Mouse (Mus musculus) limb, embryonic 13.5 days (tissue): Measurements from ENCODE around the gene Aldh1a3. TPM values are rescaled to one million over a fixed set of nuclear protein-coding genes. Genes with fewer than 3 reads are reported as not detected.
A peak's percentile ranks its signal among the peaks of the same experiment; 100 is the strongest.

Source experiments
- ATAC-seq: fragments of 200-750 bp; cut with Nextera tagmentation; 2 replicates; pipeline ENCODE4 v1.8.0; 2017; ENCODE audit warnings: low read depth, moderate number of reproducible peaks, moderate TSS enrichment; ENCODE audit not compliant: low FRiP score
- H3K27ac ChIP-seq: fragments of 300-500 bp; sonication (generic); 2 replicates; pipeline ENCODE4 v1.5.1; 2015; ENCODE audit warnings: inconsistent platforms, mild to moderate bottlenecking, moderate library complexity
- H3K27me3 ChIP-seq: fragments of 300-500 bp; sonication (generic); 2 replicates; pipeline ENCODE4 v1.6.1; 2015; ENCODE audit warnings: mild to moderate bottlenecking, inconsistent platforms
- H3K36me3 ChIP-seq: fragments of 300-500 bp; sonication (generic); 2 replicates; pipeline ENCODE4 v1.6.1; 2015; ENCODE audit warnings: inconsistent platforms, mild to moderate bottlenecking, moderate library complexity
- H3K4me1 ChIP-seq: fragments of 300-500 bp; sonication (generic); 2 replicates; pipeline ENCODE4 v1.6.1; 2015; ENCODE audit warnings: inconsistent platforms
- H3K4me2 ChIP-seq: fragments of 300-500 bp; sonication (generic); replicated peaks from 2 replicates; pipeline ENCODE4 v1.6.1; 2015; ENCODE audit warnings: inconsistent platforms, mild to moderate bottlenecking, moderate library complexity
- H3K4me3 ChIP-seq: fragments of 300-500 bp; sonication (generic); 2 replicates; pipeline ENCODE4 v1.5.1; 2015; ENCODE audit warnings: moderate library complexity, mild to moderate bottlenecking, inconsistent platforms
- H3K9ac ChIP-seq: fragments of 300-500 bp; sonication (generic); 2 replicates; pipeline ENCODE4 v1.6.1; 2015; ENCODE audit warnings: mild to moderate bottlenecking, inconsistent platforms
- H3K9me3 ChIP-seq: fragments of 300-500 bp; sonication (generic); 2 replicates; pipeline ENCODE4 v1.6.1; 2016; ENCODE audit warnings: inconsistent platforms
- WGBS: fragments of 180-500 bp; shearing (Covaris S2); methylation state at CpG from one replicate; pipeline ENCODE4 v1.1.7; 2015; 5-methylcytosine and 5-hydroxymethylcytosine counted together
- polyA plus RNA-seq: library from polyadenylated mRNA; unstranded; fragments of >200 nt; fragmentation: Nextera tagmentation; extraction: Ambion mirVana; gene quantifications from 2 replicates; pipeline ENCODE4 v1.2.1, GENCODE M21; 2015

The Aldh1a3 gene
- polyA plus RNA-seq, 1 experiment from 2014 or later: 9.9 TPM

GRCm38 (mm10) chr7:66445117-66445905, 18.0 kb upstream of the Aldh1a3 start:
- H3K4me3 ChIP-seq: no peak overlapping the region
- no peak overlapping the region for H3K27ac ChIP-seq
- ATAC-seq: no peak
- peaks cover 41% of the 10 kb centered on the region for H3K4me1 ChIP-seq
- no peak overlapping the region for H3K4me2 ChIP-seq
- H3K9ac ChIP-seq: no peak overlapping the region
- no peaks in the 10 kb centered on the region for H3K36me3 ChIP-seq
- H3K9me3 ChIP-seq: no peaks in the 10 kb centered on the region
- WGBS: 27% methylated on average over 11 of the region's 11 CpGs
- 0 out of 2 replicates have a peak, but pooled peaks cover 3% of the 10 kb centered on the region for H3K27me3 ChIP-seq

GRCm38 (mm10) chr7:66444706-66445105, 17.4 kb upstream of the Aldh1a3 start:
- no peak overlapping the region for H3K4me2 ChIP-seq
- no peak overlapping the region for H3K4me3 ChIP-seq
- peaks cover 36% of the 10 kb centered on the region for H3K4me1 ChIP-seq
- no peak overlapping the region for H3K27ac ChIP-seq
- H3K27me3 ChIP-seq: 0 out of 2 replicates have a peak, but pooled peaks cover 3% of the 10 kb centered on the region
- ATAC-seq: no peak
- no peak overlapping the region for H3K9ac ChIP-seq
- 76% methylated on average over 5 of the region's 5 CpGs for WGBS
- H3K9me3 ChIP-seq: no peaks in the 10 kb centered on the region
- no peaks in the 10 kb centered on the region for H3K36me3 ChIP-seq

- peak overlapping the region; percentile 67 for H3K27ac ChIP-seq
- 32% methylated on average over 15 of the region's 15 CpGs for WGBS
- H3K36me3 ChIP-seq: no peaks in the 10 kb centered on the region
- peaks cover 39% of the 10 kb centered on the region for H3K4me1 ChIP-seq
- H3K4me2 ChIP-seq: 0 out of 2 replicates have a peak overlapping the region, but pooled peaks have one; percentile 21
- H3K4me3 ChIP-seq: no peak overlapping the region
- ATAC-seq: peak; percentile 66; the same call in 1 of the 2 replicates
- H3K27me3 ChIP-seq: no peaks in the 10 kb centered on the region
- H3K9me3 ChIP-seq: no peaks in the 10 kb centered on the region
- H3K9ac ChIP-seq: no peak overlapping the region
Measured at GRCm38 (mm10) chr7:66442501-66443369, 15.4 kb upstream of the Aldh1a3 start.

- Histone ChIP-seq H3K27ac (no peak overlapping the region), H3K36me3 (no peaks in the 10 kb centered on the region), H3K9me3 (no peaks in the 10 kb centered on the region), H3K4me2 (no peak overlapping the region), H3K4me3 (no peak overlapping the region), H3K4me1 (peaks cover 28% of the 10 kb centered on the region), H3K27me3 (no peaks in the 10 kb centered on the region), H3K9ac (no peak overlapping the region)
- WGBS: 57% methylated on average over 12 of the region's 12 CpGs
- ATAC-seq: no peak
Measured at GRCm38 (mm10) chr7:66438787-66439669, 11.7 kb upstream of the Aldh1a3 start.

GRCm38 (mm10) chr7:66434453-66434935, 7.2 kb upstream of the Aldh1a3 start:
- WGBS: 34% methylated on average over 10 of the region's 10 CpGs
- ATAC-seq: no peak
- H3K27me3 ChIP-seq: peaks cover 8% of the 10 kb centered on the region

GRCm38 (mm10) chr7:66427053-66427436, 272 bp downstream of the Aldh1a3 start:
- Histone ChIP-seq H3K27me3 (peaks cover 66% of the 10 kb centered on the region), H3K4me2 (peak overlapping the region; percentile 99), H3K9me3 (no peaks in the 10 kb centered on the region), H3K4me1 (peaks cover 17% of the 10 kb centered on the region), H3K9ac (peak overlapping the region; percentile 63), H3K4me3 (peak overlapping the region; percentile 58), H3K27ac (no peak overlapping the region), H3K36me3 (no peaks in the 10 kb centered on the region)
- peak; percentile 44; the same call in 1 of the 2 replicates for ATAC-seq
- 0% methylated on average over 23 of the region's 23 CpGs for WGBS

More at GRCm38 (mm10) chr7:66434453-66434935, 7.2 kb upstream of the Aldh1a3 start:
- H3K4me2 ChIP-seq: no peak overlapping the region
- H3K9ac ChIP-seq: no peak overlapping the region
- peaks cover 7% of the 10 kb centered on the region for H3K4me1 ChIP-seq
- H3K4me3 ChIP-seq: no peak overlapping the region
- H3K36me3 ChIP-seq: no peaks in the 10 kb centered on the region
- no peaks in the 10 kb centered on the region for H3K9me3 ChIP-seq
- H3K27ac ChIP-seq: no peak overlapping the region

GRCm38 (mm10) chr7:66421903-66422302, 5.4 kb downstream of the Aldh1a3 start:
- no peaks in the 10 kb centered on the region for H3K9me3 ChIP-seq
- no peak overlapping the region for H3K9ac ChIP-seq
- no peak for ATAC-seq
- H3K36me3 ChIP-seq: no peaks in the 10 kb centered on the region
- H3K27me3 ChIP-seq: peaks cover 48% of the 10 kb centered on the region
- H3K4me1 ChIP-seq: peaks cover 6% of the 10 kb centered on the region
- no peak overlapping the region for H3K27ac ChIP-seq
- 65% methylated on average over 8 of the region's 8 CpGs for WGBS
- H3K4me3 ChIP-seq: no peak overlapping the region
- H3K4me2 ChIP-seq: no peak overlapping the region

GRCm38 (mm10) chr7:66418981-66419380, 8.3 kb downstream of the Aldh1a3 start:
- no peak overlapping the region for H3K4me3 ChIP-seq
- H3K27ac ChIP-seq: no peak overlapping the region
- no peak for ATAC-seq
- H3K36me3 ChIP-seq: no peaks in the 10 kb centered on the region
- no peak overlapping the region for H3K4me2 ChIP-seq
- H3K4me1 ChIP-seq: no peaks in the 10 kb centered on the region
- peaks cover 18% of the 10 kb centered on the region; the same call in 1 of the 2 replicates for H3K27me3 ChIP-seq
- 55% methylated on average over 12 of the region's 12 CpGs for WGBS
- H3K9ac ChIP-seq: no peak overlapping the region
- H3K9me3 ChIP-seq: no peaks in the 10 kb centered on the region

GRCm38 (mm10) chr7:66416829-66417228, 10.5 kb downstream of the Aldh1a3 start:
- no peak for ATAC-seq
- WGBS: 81% methylated on average over 4 of the region's 4 CpGs
- no peak overlapping the region for H3K27ac ChIP-seq
- no peak overlapping the region for H3K4me3 ChIP-seq
- no peaks in the 10 kb centered on the region for H3K36me3 ChIP-seq
- H3K9me3 ChIP-seq: no peaks in the 10 kb centered on the region
- no peaks in the 10 kb centered on the region for H3K4me1 ChIP-seq
- peaks cover 15% of the 10 kb centered on the region; the same call in 1 of the 2 replicates for H3K27me3 ChIP-seq
- no peak overlapping the region for H3K9ac ChIP-seq
- no peak overlapping the region for H3K4me2 ChIP-seq

GRCm38 (mm10) chr7:66413093-66413492, 14.2 kb downstream of the Aldh1a3 start:
- Histone ChIP-seq H3K9ac (no peak overlapping the region), H3K4me2 (no peak overlapping the region), H3K27me3 (no peaks in the 10 kb centered on the region), H3K9me3 (no peaks in the 10 kb centered on the region), H3K36me3 (no peaks in the 10 kb centered on the region), H3K4me1 (peaks cover 5% of the 10 kb centered on the region; the same call in 1 of the 2 replicates), H3K4me3 (no peak overlapping the region), H3K27ac (no peak overlapping the region)
- 76% methylated on average over 7 of the region's 7 CpGs for WGBS
- no peak for ATAC-seq

- WGBS: 72% methylated on average over 6 of the region's 6 CpGs
Measured at GRCm38 (mm10) chr7:66409433-66409832, 17.9 kb downstream of the Aldh1a3 start.

More at GRCm38 (mm10) chr7:66409433-66409832, 17.9 kb downstream of the Aldh1a3 start:
- peaks cover 25% of the 10 kb centered on the region for H3K4me1 ChIP-seq
- no peak overlapping the region for H3K27ac ChIP-seq
- no peaks in the 10 kb centered on the region for H3K36me3 ChIP-seq
- no peaks in the 10 kb centered on the region for H3K27me3 ChIP-seq
- no peak overlapping the region for H3K9ac ChIP-seq
- H3K9me3 ChIP-seq: no peaks in the 10 kb centered on the region
- H3K4me3 ChIP-seq: no peak overlapping the region
- no peak overlapping the region for H3K4me2 ChIP-seq
- 0 out of 2 replicates have a peak, but pooled peaks have one; percentile 4 for ATAC-seq
